Mouse (Mus musculus) stomach, postnatal 0 days (tissue): Measurements from ENCODE around the gene Pgm2l1.

Experiments
- CTCF ChIP-seq: IDR thresholded peaks from 2 replicates; pipeline ENCODE4 v1.5.1; 2016; ENCODE audit warnings: antibody characterized with exemption, low read depth, mild to moderate bottlenecking, moderate library complexity
- EP300 ChIP-seq: optimal IDR thresholded peaks from 2 replicates; pipeline ENCODE3; 2016; ENCODE audit warnings: antibody characterized with exemption

DNA sequence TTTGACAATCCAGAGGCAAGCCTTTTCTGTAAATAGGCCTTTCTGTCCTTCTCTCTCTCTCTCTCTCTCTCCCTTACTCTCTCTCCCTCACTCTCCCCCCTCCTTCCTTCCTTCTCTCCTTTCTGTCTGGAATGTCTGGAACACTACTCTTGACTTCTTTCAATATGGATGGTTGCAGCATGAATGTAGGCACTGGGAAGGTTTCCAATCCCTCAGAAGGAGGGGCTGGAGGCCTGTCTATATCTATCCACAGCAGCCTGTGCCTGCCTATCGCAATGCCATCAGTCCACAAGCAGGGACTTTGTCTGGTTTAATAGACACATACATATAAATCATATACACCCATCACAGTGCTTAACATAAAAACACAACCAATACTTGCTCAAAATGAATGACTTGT, 82.0 kb downstream of the Pgm2l1 start:
- TF ChIP-seq CTCF (no peak), EP300 (no peak)
